Mouse (Mus musculus) cerebellum, postnatal 25 days (tissue): Measurements from ENCODE around the gene Acer1.
A peak's percentile ranks its signal among the peaks of the same experiment; 100 is the strongest.

Source experiments
- DNase-seq, 2 experiments: peaks; one replicate each; pipeline ENCODE4 v3.0.0; 2021; ENCODE audit warnings: mixed read lengths in 2 of 2

Acer1 gene

GRCm38 (mm10) chr17:56936731-56937130, 45.2 kb downstream of the Acer1 start:
- DNase-seq = no peak

- peak; percentile 100 for DNase-seq
These were observed 46.4 kb downstream of the Acer1 start, which contains the start of gene Mllt1 for GRCm38 (mm10) chr17:56935363-56936131. Mllt1 (minus strand) TSS chr17:56935415.

- DNase-seq = no peak
These were observed 47.2 kb downstream of the Acer1 start for GRCm38 (mm10) chr17:56934545-56935330.

GRCm38 (mm10) chr17:56933395-56933794, 48.5 kb downstream of the Acer1 start:
- no peak for DNase-seq

GRCm38 (mm10) chr17:56930026-56930425, 51.9 kb downstream of the Acer1 start:
- no peak for DNase-seq

- DNase-seq = no peak
These were observed 52.4 kb downstream of the Acer1 start for GRCm38 (mm10) chr17:56929530-56929929.

- DNase-seq = no peak
These were observed 52.8 kb downstream of the Acer1 start for GRCm38 (mm10) chr17:56929101-56929500.

GRCm38 (mm10) chr17:56925998-56926397, 55.9 kb downstream of the Acer1 start:
- DNase-seq = no peak

GRCm38 (mm10) chr17:56919725-56920124, 62.2 kb downstream of the Acer1 start:
- no peak for DNase-seq

- DNase-seq = no peak
These were observed 64.8 kb downstream of the Acer1 start for GRCm38 (mm10) chr17:56917166-56917565.

- DNase-seq = no peak
These were observed 68.5 kb downstream of the Acer1 start for GRCm38 (mm10) chr17:56913444-56913843.

- DNase-seq = no peak
These were observed 68.9 kb downstream of the Acer1 start for GRCm38 (mm10) chr17:56913023-56913422.

GRCm38 (mm10) chr17:56909764-56910163, 72.2 kb downstream of the Acer1 start:
- peak; percentile 45 to 58 for DNase-seq

- no peak for DNase-seq
These were observed 74.0 kb downstream of the Acer1 start for GRCm38 (mm10) chr17:56907887-56908286.

- no peak for DNase-seq
These were observed 74.8 kb downstream of the Acer1 start for GRCm38 (mm10) chr17:56907096-56907495.

- no peak for DNase-seq
These were observed 75.8 kb downstream of the Acer1 start for GRCm38 (mm10) chr17:56906166-56906565.
